Mouse (Mus musculus) c-Kit-positive CD71-negative TER-119-negative erythroid progenitor cells, embryonic 14.5 days (primary cell): ENCODE measurements around the gene Vav3.

Experiments
- DNase-seq: peaks from one replicate; pipeline ENCODE4 v3.0.0-alpha.2; 2013; ENCODE audit warnings: low read depth

Vav3 gene

GRCm38 (mm10) chr3:109578983-109579382, 238.5 kb downstream of the Vav3 start:
- DNase-seq, result no peak

- no peak for DNase-seq
Observed at GRCm38 (mm10) chr3:109585946-109586345, 245.5 kb downstream of the Vav3 start.

GRCm38 (mm10) chr3:109592970-109593369, 252.5 kb downstream of the Vav3 start:
- no peak for DNase-seq

GRCm38 (mm10) chr3:109596084-109596483, 255.6 kb downstream of the Vav3 start:
- no peak for DNase-seq

GRCm38 (mm10) chr3:109600699-109601451, 260.4 kb downstream of the Vav3 start:
- DNase-seq, result no peak

GRCm38 (mm10) chr3:109602753-109603152, 262.3 kb downstream of the Vav3 start:
- DNase-seq, result no peak

GRCm38 (mm10) chr3:109606121-109606520, 265.7 kb downstream of the Vav3 start:
- no peak for DNase-seq

- DNase-seq, result no peak
Observed at GRCm38 (mm10) chr3:109621721-109622120, 281.3 kb downstream of the Vav3 start.

GRCm38 (mm10) chr3:109622361-109622760, 281.9 kb downstream of the Vav3 start:
- no peak for DNase-seq

- no peak for DNase-seq
Observed at GRCm38 (mm10) chr3:109622816-109623215, 282.4 kb downstream of the Vav3 start.

GRCm38 (mm10) chr3:109623770-109624169, 283.3 kb downstream of the Vav3 start:
- DNase-seq, result no peak

- DNase-seq, result no peak
Observed at GRCm38 (mm10) chr3:109636045-109636444, 295.6 kb downstream of the Vav3 start.

- no peak for DNase-seq
Observed at GRCm38 (mm10) chr3:109639386-109639785, 298.9 kb downstream of the Vav3 start.

GRCm38 (mm10) chr3:109640796-109641195, 300.3 kb downstream of the Vav3 start:
- DNase-seq, result no peak

- DNase-seq, result no peak
Observed at GRCm38 (mm10) chr3:109648242-109648641, 307.8 kb downstream of the Vav3 start.

- DNase-seq, result no peak
Observed at GRCm38 (mm10) chr3:109651479-109651878, 311.0 kb downstream of the Vav3 start.

- DNase-seq, result no peak
Observed at GRCm38 (mm10) chr3:109652860-109653631, 312.6 kb downstream of the Vav3 start.

- no peak for DNase-seq
Observed at GRCm38 (mm10) chr3:109654386-109654785, 313.9 kb downstream of the Vav3 start.

- DNase-seq, result no peak
Observed at GRCm38 (mm10) chr3:109671716-109672115, 331.3 kb downstream of the Vav3 start.

- DNase-seq, result no peak
Observed at GRCm38 (mm10) chr3:109672925-109673324, 332.5 kb downstream of the Vav3 start.

- DNase-seq, result no peak
Observed at GRCm38 (mm10) chr3:109680281-109680680, 339.8 kb downstream of the Vav3 start.

GRCm38 (mm10) chr3:109681863-109682262, 341.4 kb downstream of the Vav3 start:
- DNase-seq, result no peak

- no peak for DNase-seq
Observed at GRCm38 (mm10) chr3:109683608-109684295, 343.3 kb downstream of the Vav3 start.
